Mouse (Mus musculus): ENCODE data around the gene A030003K21Rik. TPM values are rescaled to one million over a fixed set of nuclear protein-coding genes. Genes with fewer than 3 reads are reported as not detected.

Gene A030003K21Rik
- polyA plus RNA-seq, 1 experiment from 2014 or later, result not detected

GRCm38 (mm10) chr1:82893269-82893668, 49.9 kb downstream of the A030003K21Rik start:
- WGBS, result 93% methylated on average over 7 of the region's 7 CpGs
- Histone ChIP-seq H3K27me3 (ENCODE audit: control insufficient read depth, insufficient read depth, low read length) (no peaks in the 10 kb centered on the region), H3K4me2 (ENCODE audit: low read depth, low read length) (no peak overlapping the region), H3K27ac (ENCODE audit: low read length) (no peak overlapping the region), H3K36me3 (ENCODE audit: control insufficient read depth, insufficient read depth) (peaks cover 25% of the 10 kb centered on the region), H3K4me3 (ENCODE audit: low read length) (no peak overlapping the region), H3K9ac (ENCODE audit: low read length) (no peak overlapping the region), H3K9me3 (replicated peaks; ENCODE audit: control insufficient read depth, low read length) (no peaks in the 10 kb centered on the region), H3K4me1 (ENCODE audit: control insufficient read depth, insufficient read depth, low read length) (no peaks in the 10 kb centered on the region)
- ATAC-seq (replicated peaks; ENCODE audit: extremely low read depth, insufficient read depth, low FRiP score), result no peak

Other genes with a start within 250 kb of the A030003K21Rik start
- 237 and 262 TPM in 2 replicates for gene Mff, start 218.5 kb downstream of the A030003K21Rik start, polyA plus RNA-seq (2015; fragmentation: Nextera tagmentation; extraction: Ambion mirVana)
- gene Tm4sf20, start 174.9 kb downstream of the A030003K21Rik start, polyA plus RNA-seq (2015; fragmentation: Nextera tagmentation; extraction: Ambion mirVana), result 0.67 TPM in 1 of 2 replicates, not detected in the other
- not detected in 2 replicates for gene Gm47791, start 172.1 kb downstream of the A030003K21Rik start, polyA plus RNA-seq (2015; fragmentation: Nextera tagmentation; extraction: Ambion mirVana)
- gene Agfg1, start 103.9 kb downstream of the A030003K21Rik start, polyA plus RNA-seq (2015; fragmentation: Nextera tagmentation; extraction: Ambion mirVana), result 30.0 and 30.4 TPM in 2 replicates
- not detected in 2 replicates for gene A030005L19Rik, start 30.1 kb downstream of the A030003K21Rik start, polyA plus RNA-seq (2015; fragmentation: Nextera tagmentation; extraction: Ambion mirVana)
- not detected in 2 replicates for gene A030014E15Rik, start 18.5 kb downstream of the A030003K21Rik start, polyA plus RNA-seq (2015; fragmentation: Nextera tagmentation; extraction: Ambion mirVana)
- not detected in 2 replicates for gene Gm6217, start 12.0 kb downstream of the A030003K21Rik start, polyA plus RNA-seq (2015; fragmentation: Nextera tagmentation; extraction: Ambion mirVana)
- not detected in 2 replicates for gene Gm7544, start 12.6 kb upstream of the A030003K21Rik start, polyA plus RNA-seq (2015; fragmentation: Nextera tagmentation; extraction: Ambion mirVana)
- not detected in 2 replicates for gene Gm47955, start 16.9 kb upstream of the A030003K21Rik start, polyA plus RNA-seq (2015; fragmentation: Nextera tagmentation; extraction: Ambion mirVana)
- gene Gm47959, start 57.2 kb upstream of the A030003K21Rik start, polyA plus RNA-seq (2015; fragmentation: Nextera tagmentation; extraction: Ambion mirVana), result not detected in 2 replicates
- gene Slc19a3, start 95.1 kb upstream of the A030003K21Rik start, polyA plus RNA-seq (2015; fragmentation: Nextera tagmentation; extraction: Ambion mirVana), result 2.0 and 2.2 TPM in 2 replicates
- not detected in 2 replicates for gene Krtap28-10, start 99.1 kb upstream of the A030003K21Rik start, polyA plus RNA-seq (2015; fragmentation: Nextera tagmentation; extraction: Ambion mirVana)
- not detected in 2 replicates for gene Gm47969, start 101.5 kb upstream of the A030003K21Rik start, polyA plus RNA-seq (2015; fragmentation: Nextera tagmentation; extraction: Ambion mirVana)
- gene A030005K14Rik, start 116.0 kb upstream of the A030003K21Rik start, polyA plus RNA-seq (2015; fragmentation: Nextera tagmentation; extraction: Ambion mirVana), result not detected in 2 replicates
- not detected in 2 replicates for gene Krtap28-13, start 117.5 kb upstream of the A030003K21Rik start, polyA plus RNA-seq (2015; fragmentation: Nextera tagmentation; extraction: Ambion mirVana)
- gene Ccl20, start 173.4 kb upstream of the A030003K21Rik start, polyA plus RNA-seq (2015; fragmentation: Nextera tagmentation; extraction: Ambion mirVana), result not detected in 2 replicates
- 0.25 and 0.41 TPM in 2 replicates for gene Daw1, start 216.4 kb upstream of the A030003K21Rik start, polyA plus RNA-seq (2015; fragmentation: Nextera tagmentation; extraction: Ambion mirVana)